Mouse (Mus musculus): ENCODE results near the gene Lcp1.

The Lcp1 gene

GRCm38 (mm10) chr14:75176425-75177045 lies 45.6 kb downstream of the Lcp1 start:
- in situ Hi-C loops (cut with MseI, MboI) = no loop called here

DNA sequence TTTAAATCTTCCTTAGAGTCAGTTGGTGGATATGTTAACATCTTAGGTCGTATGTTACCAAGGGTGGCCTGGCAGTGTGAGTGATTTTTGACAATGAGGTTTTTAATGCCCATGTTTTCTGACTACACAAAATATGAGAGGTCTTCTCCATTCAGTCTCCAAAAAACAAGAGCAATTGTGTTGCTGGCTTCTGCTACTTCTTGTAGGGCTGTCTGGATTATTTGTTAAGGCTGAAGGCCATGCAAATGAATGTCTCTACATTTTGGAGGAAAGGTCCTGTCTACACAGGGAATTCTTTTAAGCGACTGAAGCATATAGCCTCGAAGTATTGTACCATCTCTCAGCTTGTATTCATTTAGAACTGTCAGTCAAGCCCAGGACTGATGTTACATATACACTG lies 46.5 kb downstream of the Lcp1 start:
- in situ Hi-C loops (cut with MseI, MboI) = no loop called here

- in situ Hi-C loops (cut with MseI, MboI) = no loop called here
These were observed 47.5 kb downstream of the Lcp1 start for GRCm38 (mm10) chr14:75178384-75178793.

GRCm38 (mm10) chr14:75178801-75179211 lies 47.9 kb downstream of the Lcp1 start:
- in situ Hi-C loops (cut with MseI, MboI) = no loop called here

DNA sequence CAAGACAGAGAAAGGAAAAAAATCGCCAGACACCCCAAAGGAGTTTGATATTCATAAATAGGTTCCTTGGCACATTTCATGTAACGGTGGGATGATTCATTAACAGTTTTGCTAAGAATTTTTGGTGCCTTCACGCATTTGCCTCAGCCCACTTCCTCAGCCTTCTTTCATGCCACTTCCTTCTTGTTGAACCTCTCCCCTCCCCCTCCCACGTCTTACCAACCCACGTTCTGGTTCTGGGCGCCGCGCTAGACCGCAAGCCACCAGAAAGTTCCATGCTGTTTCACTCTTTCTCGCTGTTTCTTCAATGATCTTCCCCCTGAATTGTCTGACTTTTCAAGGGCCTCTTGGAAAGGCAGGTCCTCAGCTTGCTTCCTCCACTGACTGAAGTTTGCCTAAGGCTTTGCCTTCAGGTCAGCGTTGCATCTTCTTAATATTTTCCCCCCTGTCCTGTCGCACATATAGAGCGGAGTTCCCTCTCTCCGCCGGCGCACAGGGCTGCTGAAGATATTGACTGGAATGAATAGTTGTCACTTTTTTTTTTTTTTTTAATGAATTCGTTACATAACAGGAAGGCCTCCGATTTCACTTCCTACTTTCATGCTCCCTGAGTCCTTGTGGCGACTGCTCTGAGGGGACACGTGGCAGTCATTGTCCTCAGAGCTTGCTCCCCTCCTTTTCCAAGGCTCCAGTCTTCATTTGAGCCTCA lies 48.5 kb downstream of the Lcp1 start:
- in situ Hi-C loops (cut with MseI, MboI) = no loop called here

GRCm38 (mm10) chr14:75180551-75180978 lies 49.7 kb downstream of the Lcp1 start:
- in situ Hi-C loops (cut with MseI, MboI) = no loop called here

GRCm38 (mm10) chr14:75181062-75181935 lies 50.4 kb downstream of the Lcp1 start:
- in situ Hi-C loops (cut with MseI, MboI) = no loop called here

DNA sequence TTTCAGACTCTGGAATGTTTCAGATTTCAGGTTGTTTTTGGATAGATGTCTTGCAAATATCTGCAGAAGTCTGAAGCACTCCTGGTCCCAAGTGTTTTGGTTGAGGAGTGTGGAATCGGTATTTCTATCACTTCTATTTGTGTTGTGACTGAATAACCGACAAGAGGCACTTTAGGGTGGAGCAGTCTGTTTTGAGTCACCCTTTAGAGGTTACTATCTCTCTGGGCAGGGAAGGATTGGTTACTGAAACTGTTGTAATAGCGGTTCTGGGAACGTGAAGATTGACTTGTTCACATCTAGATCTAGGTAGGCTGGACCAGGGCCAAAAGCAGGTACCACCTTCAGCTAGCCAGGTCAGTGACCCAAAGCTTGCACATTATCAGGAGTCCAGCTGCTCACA lies 51.5 kb downstream of the Lcp1 start:
- in situ Hi-C loops (cut with MseI, MboI) = no loop called here

DNA sequence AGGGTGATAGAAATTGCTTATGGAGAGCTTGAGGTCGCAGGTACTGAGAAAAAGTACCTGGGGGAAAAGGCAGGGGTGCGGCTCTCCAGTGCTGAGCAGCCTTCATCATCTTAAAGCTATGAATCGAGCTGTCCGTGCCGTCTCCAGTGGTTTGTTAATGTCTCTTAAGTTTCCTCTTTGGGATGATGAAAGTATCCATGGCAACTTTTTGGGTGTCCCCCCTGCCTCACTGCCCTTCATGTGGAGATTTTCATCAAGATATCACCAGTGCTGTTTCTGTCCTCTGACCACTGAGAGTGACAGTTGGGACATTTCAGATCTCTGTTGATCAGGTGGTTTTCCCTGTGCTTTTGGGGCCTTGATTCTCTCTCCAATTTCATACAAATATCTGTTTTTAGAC lies 51.9 kb downstream of the Lcp1 start:
- in situ Hi-C loops (cut with MseI, MboI) = no loop called here

DNA sequence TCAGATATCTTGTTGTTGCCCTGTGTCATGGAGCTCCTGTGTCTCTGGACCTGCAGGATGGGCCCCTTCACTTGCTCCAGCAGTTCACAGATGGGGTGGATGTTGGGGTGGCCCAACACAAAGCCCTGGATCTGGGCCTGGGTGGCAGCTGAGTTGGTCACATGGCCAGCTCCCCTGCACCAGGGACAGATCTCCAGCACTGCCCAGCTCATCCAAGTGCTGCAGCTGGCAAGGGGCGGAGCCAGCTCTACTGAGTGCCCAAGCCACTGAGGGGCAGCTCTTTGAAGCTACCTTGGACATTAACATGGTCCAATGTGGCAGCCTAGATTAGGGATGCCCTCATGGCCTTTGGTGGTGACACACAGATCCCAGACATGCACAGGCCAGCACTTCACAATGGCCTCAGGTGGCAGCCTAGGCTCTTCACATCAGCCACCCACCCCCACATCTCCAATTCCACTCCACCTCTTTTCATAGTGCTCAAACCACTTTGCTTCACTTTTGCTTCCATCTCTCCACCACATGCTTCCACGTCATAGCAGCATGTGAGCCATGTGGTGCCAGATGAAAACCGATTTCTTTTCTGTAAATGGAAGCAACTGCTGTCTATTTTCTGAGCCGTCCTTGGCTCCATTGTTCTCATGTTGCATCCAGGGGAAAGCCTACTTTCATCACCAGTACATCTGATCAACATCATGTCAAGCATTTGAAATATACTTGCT lies 53.3 kb downstream of the Lcp1 start:
- in situ Hi-C loops (cut with MseI, MboI) = no loop called here

- in situ Hi-C loops (cut with MseI, MboI) = no loop called here
These were observed 55.1 kb downstream of the Lcp1 start for GRCm38 (mm10) chr14:75185796-75186594.

DNA sequence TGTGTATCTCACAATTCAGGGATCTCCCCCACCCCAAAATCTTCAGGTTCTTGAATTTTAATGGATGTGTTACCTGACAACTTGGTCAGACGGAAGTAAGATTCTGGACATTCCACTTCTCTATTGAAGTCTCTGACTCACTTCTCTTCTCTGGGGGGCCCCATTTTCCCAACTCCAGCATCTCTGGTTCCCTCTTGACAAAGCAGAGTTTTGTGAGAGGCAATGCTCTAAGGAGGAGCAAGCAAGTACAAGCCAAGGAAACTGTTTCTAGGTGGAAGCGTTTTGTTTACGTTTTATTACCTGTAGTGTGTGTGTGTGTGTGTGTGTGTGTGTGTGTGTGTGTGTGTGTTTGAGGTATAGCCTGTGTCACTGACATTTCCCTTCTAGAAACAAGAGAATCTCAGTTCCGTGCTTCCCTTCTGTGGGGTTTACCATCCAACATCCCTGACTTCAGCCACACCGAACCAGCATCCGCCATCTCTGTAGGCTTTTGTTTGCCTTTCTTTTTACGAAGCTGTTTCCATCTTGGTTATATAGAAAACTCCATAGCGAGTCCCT lies 56.0 kb downstream of the Lcp1 start:
- in situ Hi-C loops (cut with MseI, MboI) = no loop called here

GRCm38 (mm10) chr14:75188521-75188920 lies 57.6 kb downstream of the Lcp1 start:
- in situ Hi-C loops (cut with MseI, MboI) = no loop called here

- in situ Hi-C loops (cut with MseI, MboI) = no loop called here
These were observed 58.1 kb downstream of the Lcp1 start for GRCm38 (mm10) chr14:75189031-75189430.

DNA sequence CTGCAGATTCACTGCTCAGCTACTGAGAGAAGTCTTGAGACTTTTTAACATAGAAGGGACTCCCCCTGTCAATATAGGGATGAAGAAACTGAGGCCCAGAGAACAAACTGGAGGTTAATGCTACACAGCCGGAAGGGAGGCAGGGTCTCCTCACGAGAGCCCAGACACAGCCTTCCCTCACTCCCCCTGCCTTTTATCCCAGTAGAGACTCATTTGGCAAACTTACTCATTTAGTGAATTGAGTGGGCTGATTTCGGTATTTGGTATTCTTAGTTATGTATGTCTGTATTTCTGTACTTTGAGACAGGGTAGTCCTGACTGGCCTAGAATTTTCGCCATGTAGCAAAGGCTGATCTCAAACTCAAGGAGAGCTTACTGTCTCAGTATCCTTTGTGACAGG lies 59.8 kb downstream of the Lcp1 start:
- in situ Hi-C loops (cut with MseI, MboI) = loop anchor here in 1 of 2 experiments (10.0 kb wide), 1 partner anchor 116 kb away; no protein-coding TSS in a partner anchor

DNA sequence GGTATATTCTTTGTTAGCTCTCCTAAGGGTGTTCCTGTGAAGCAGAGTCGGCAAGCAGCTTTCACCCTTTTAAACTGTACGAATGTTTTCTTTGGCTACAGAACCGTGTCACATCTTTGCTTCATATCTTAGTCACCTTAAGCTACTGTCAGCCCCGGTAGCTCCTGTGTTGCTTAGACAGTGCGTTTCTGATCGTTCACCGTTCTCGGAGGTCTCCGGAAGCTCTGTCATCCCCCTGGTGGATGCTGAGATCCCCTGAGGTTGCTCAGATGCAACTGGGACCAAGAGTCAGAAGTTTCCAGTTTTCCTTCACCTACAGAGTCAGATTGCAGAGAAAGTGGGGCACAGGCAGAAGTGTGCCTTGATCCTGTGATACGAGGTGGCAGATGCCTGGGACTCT lies 61.5 kb downstream of the Lcp1 start:
- in situ Hi-C loops (cut with MseI, MboI) = loop anchor here in 1 of 2 experiments (10.0 kb wide), 1 partner anchor 118 kb away; no protein-coding TSS in a partner anchor

- in situ Hi-C loops (cut with MseI, MboI) = loop anchor here in 1 of 2 experiments (10.0 kb wide), 1 partner anchor 118 kb away; no protein-coding TSS in a partner anchor
These were observed 62.0 kb downstream of the Lcp1 start for GRCm38 (mm10) chr14:75192858-75193257.

DNA sequence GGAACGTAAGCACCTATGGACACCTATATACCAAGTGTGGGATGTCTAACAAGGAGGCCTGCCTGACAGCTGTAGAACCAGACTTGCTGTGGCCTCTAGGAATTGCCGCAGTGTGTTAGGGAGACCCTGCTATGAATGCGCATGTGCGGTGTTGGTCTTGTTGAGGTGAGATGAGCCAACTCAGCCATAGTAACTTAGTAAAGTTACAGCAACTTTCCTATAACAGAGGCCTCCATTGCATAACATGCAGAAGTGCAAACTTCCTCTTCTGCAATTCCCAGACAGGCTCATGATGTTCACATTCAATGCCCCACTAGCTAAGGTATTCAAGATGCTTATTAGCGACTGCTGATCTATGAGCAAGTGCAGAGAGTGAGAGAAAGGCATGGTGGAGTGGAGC lies 64.6 kb downstream of the Lcp1 start:
- in situ Hi-C loops (cut with MseI, MboI) = loop anchor here in 1 of 2 experiments (10.0 kb wide), 1 partner anchor 121 kb away; no protein-coding TSS in a partner anchor

DNA sequence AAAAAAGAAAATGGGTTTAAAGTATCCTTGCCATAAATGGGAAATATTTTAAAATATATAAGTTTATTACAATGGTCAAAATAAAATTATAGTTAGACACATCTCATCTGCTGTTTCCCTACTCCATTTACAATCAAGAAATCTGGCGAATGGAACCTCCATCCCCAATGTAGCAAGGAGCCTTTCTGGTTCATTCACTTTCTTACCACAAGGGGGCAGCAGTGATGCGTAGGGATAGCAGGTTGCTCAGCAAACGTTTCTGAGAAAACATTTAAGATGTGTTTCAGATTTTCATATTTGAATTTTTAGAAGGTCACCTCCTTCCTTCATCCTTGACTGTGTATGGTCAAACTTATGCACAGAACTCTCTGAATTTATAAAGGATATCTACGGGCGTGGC lies 66.1 kb downstream of the Lcp1 start:
- in situ Hi-C loops (cut with MseI, MboI) = loop anchor here in 1 of 2 experiments (10.0 kb wide), 1 partner anchor 122 kb away; no protein-coding TSS in a partner anchor

DNA sequence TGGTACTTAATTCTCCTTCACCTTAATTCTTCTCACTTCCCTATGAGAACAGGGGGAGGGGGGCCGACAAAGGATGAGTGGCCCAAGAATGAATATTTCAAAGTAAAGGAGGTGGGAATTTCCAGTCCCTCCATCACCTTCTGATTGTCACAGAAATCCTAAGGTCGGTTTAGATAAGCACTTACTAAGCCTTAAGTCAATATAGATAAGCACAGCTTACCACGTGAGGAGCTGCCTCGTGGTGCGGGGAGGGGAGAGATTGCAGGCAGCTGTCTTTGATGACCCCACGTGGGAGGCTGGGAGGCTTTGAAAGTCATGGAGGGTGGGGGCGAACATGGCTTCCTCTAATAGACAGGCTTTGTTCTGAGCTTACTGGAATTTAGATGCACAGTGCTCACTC lies 66.8 kb downstream of the Lcp1 start:
- in situ Hi-C loops (cut with MseI, MboI) = loop anchor here in 1 of 2 experiments (10.0 kb wide), 1 partner anchor 123 kb away; no protein-coding TSS in a partner anchor

All from mouse trophoblast stem cell (cell line).